Mouse (Mus musculus) liver, adult 2 months (tissue): Measurements from ENCODE around the gene F2r.

Experiments used
- CTCF ChIP-seq: fragments of 200-500 bp; IDR thresholded peaks from 2 replicates; pipeline ENCODE4 v1.5.1; 2011; ENCODE audit warnings: low read depth, low read length, control low read depth
- POLR2A ChIP-seq: fragments of 200-500 bp; IDR thresholded peaks from 2 replicates; pipeline ENCODE4 v1.6.1; 2011; ENCODE audit warnings: low read length, control low read depth; ENCODE audit not compliant: insufficient read depth; ENCODE audit errors: extremely low read depth

GRCm38 (mm10) chr13:95557326-95557725 is 61.0 kb downstream of the F2r start:
- TF ChIP-seq CTCF = no peak
- no peak for TF ChIP-seq POLR2A
